Mouse (Mus musculus): ENCODE measurements around the gene Gkn2.

Gkn2 gene

DNA sequence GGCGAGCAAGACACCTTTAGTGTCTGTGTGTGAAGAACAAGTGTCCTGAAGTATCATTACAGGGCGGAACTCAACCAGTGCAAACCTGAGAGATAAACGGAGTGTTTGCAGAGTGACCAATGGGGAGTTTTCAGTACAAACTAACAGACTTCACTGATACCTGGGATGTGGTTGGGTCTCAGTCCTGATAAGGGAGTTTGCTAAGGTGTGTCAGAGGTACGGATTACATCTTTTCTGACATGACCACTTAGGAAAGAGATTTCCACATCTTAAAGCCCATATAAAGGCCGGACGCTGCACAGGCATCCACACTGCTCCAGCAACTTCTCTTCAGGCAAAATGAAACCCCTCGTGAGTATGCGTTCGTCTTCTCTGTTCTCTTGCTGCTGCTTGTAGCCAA is at the start of gene Gkn2:
TSS of gene Gkn2 (plus strand) at position 301 of the 400 bp plus-strand sequence.
- no peak for DNase-seq

GRCm38 (mm10) chr6:87323381-87323780 is 49.8 kb upstream of the Gkn2 start:
- DNase-seq, result peak; percentile 30

DNA sequence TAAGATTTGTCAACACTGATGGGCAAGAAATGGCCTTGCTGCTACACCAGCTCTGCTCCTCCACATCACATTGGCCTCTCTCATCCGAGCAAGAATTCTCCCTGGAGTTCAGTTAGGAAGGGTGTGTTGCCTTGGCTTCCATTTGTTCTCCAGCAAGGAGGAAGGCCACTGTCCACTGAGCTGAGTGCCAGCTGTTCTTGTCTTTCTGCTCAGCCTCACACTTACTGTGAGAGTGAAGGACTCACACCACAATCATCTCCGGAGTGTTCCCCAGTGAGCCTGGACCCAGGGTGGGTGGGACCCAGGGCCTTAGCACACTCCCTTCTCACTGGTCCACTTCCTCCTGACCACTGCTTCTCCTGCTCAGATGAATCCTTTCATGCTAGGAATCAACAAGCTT is 46.2 kb upstream of the Gkn2 start:
- DNase-seq, result no peak

- peak; percentile 51 for DNase-seq
Observed at GRCm38 (mm10) chr6:87328265-87329173, 44.6 kb upstream of the Gkn2 start.

DNA sequence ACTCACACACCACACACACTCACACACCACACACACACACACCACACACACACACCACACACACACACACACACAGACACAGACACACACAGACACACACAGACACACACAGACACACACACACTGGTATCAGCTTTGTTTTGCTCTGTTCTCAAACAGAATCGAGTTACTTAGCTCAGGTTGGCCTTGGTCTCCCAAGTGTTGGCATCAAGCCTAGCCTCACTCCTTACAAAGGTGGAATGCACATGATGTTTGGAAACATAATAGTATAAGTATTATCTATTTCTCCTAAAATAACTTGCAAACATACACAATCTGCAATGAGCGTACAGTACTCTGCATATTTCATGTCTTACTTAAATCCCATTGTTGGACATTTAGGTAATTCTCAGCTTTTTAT is 40.8 kb upstream of the Gkn2 start:
- DNase-seq, result no peak

GRCm38 (mm10) chr6:87334361-87335090 is 38.6 kb upstream of the Gkn2 start:
- peak; percentile 66 for DNase-seq

DNA sequence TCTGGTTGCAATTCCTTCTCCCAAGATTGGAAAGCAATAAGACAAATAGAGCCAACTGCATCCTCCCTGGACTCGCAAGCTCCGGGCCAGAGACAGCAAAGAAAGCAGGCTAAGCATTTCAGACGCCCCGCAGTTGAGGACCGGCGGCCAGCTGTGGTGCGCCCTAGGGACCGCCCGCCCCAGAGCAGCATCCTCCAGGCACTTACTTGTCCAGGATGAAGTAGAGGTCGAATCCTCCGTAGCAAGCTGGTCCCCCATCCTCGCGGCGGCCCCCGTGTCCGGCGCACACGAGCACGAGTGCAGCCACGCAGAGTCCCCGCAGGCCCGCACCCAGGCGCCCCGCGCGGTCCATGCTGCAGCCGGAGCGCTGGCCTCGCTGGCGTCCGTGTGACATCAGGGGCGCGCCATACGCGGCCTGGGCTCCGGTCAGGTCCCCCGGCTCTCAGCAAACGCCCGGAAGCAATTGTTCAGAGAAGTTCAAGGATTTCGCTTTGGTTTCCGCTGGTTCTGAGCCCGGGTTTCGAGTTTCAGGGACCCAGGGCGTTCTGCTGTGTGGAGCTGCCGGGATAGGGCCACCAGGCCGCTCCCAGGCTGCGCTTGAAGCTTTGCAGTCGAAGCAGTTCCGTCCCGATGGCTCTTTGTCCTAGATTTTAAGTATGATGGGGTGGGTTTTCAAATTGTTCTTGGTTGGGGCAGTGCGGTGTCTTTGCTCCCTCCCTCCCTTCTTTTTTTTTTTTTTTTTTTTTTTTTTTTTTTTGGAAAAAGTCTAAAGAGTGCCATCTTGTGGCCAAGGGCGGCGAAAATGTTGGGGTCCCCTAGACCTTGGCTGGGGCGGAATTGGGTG is 37.8 kb upstream of the Gkn2 start, which contains the start of gene Antxr1:
TSS of gene Antxr1 (minus strand) at position 731 of the 844 bp plus-strand sequence.
- DNase-seq, result peak; percentile 42

DNA sequence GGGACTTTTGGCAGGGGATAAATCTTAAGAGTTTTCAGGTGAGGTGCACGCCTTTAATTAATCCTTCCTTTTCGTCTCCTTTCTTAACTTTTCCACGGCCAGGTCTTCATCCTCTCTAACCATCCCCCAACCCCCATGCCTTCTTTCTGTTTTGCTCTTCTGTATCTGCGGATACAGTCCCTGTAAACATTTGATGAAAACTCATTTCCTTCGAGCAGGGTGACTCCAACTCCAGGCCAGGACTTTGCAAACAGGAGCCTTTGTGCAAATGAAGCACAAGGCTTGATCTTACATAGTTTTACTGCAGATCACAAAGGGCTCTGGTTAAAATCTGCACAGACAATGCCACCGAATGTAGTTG is 37.2 kb upstream of the Gkn2 start:
- no peak for DNase-seq

DNA sequence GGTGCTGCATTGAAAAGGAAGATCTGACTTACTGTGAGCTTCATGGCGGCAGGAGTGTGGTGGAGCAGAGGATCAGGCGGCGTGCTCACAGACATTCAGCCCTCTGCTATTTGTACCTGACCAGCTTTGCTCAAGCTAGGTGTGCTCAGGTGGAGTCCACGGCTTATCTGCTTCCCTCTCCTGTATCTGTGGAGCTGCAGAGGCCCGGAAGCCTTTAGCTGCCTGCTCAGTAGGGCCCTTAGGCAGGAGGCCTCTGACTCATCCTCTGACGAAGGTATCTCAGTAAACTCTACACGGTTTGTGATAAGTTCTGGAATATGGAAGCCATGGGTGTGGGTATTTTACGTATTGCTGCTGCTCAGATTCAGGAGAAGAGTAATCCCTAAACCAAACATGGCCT is 22.3 kb upstream of the Gkn2 start, which contains the start of gene Gkn1:
TSS of gene Gkn1 (minus strand) at position 114 of the 400 bp plus-strand sequence.
- DNase-seq, result no peak

- peak; percentile 14 for DNase-seq
Observed at GRCm38 (mm10) chr6:87354441-87354840, 18.7 kb upstream of the Gkn2 start.

DNA sequence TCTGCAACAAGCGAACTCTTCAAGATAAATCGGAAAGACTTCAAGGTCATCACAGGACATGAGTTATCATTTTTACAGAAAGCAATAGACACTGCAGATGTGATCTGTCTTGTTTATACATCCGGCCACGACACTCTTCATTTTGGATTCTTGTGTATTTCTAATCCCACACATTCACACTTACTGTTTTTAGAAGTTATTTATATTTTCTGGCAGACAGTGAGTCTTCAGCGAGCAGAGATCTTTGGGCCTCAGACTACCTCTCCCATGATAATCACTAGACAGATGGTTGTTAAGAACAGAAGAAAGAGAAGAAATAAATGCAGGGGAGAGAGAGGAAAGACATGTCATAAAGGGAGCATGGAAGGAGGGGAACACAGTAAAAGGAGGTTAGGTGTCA is 3.9 kb upstream of the Gkn2 start:
- peak; percentile 12 for DNase-seq

GRCm38 (mm10) chr6:87383926-87384691 is 11.0 kb downstream of the Gkn2 start:
- DNase-seq, result peak; percentile 16

- peak; percentile 31 for DNase-seq
Observed at GRCm38 (mm10) chr6:87384761-87385160, 11.6 kb downstream of the Gkn2 start.

DNA sequence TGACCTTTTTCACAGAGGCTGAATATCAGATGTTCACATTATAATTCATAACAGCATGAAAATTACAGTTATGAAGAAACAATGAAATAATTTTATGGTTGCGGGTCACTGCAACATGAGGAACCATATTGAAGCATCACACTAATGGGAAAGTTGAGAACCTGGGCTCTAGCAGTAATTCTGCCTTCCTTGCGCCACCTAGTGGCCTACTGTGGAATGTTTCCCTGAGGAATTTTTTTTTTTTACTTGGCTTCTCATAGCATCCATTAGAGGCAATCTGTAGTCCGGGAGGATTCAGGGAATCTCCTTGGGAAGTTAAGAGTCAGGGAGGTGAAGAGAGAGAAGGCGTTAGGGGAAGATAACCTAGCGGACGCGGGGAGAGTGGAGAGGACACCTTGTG is 13.0 kb downstream of the Gkn2 start:
- DNase-seq, result peak; percentile 74

- no peak for DNase-seq
Observed at GRCm38 (mm10) chr6:87386681-87387080, 13.5 kb downstream of the Gkn2 start.

DNA sequence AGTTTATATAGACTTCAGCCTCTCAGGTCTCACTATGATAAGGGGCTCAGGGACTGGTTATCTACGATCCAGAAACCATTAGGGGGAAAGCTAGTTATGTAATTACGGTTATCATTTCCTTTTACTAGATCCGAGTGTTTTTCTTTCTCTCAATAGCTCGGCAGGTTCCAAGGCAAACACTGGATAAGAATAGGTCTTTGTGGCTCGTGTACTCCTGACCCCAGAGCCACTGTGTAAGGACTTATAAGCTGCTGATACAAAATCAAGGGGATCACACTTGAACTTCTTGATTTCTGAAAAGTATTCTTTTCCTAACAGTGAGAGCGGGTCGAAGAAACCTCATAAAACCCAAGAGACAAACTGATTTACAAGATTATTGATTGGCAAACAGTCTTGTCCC is 15.7 kb downstream of the Gkn2 start, which contains the start of gene Gkn3:
TSS of gene Gkn3 (minus strand) at position 59 of the 400 bp plus-strand sequence.
- no peak for DNase-seq

DNA sequence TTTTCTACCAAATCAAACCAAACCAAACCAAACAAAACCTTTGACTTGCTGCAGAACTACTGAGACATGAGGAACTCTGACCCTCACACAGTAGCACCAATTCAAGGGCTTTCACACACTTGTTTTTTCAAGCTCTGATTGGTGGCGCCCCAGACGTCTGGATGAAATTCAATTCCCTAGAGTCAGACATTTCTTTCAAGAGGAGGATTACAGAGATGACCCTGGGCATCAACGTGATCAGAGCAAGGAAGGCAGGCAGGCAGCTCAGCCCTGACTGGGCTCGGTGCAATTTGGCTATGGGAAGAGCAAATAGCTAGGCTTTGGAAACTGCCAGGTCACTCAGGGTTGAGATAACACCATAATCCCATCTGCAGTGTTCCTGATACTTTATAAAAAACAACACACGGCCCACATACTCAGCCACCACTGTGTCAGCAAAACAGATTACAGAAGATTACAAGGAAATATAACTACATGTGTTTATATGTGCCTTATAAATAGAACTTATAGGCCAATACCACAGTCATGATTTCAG is 16.4 kb downstream of the Gkn2 start:
- DNase-seq, result no peak

DNA sequence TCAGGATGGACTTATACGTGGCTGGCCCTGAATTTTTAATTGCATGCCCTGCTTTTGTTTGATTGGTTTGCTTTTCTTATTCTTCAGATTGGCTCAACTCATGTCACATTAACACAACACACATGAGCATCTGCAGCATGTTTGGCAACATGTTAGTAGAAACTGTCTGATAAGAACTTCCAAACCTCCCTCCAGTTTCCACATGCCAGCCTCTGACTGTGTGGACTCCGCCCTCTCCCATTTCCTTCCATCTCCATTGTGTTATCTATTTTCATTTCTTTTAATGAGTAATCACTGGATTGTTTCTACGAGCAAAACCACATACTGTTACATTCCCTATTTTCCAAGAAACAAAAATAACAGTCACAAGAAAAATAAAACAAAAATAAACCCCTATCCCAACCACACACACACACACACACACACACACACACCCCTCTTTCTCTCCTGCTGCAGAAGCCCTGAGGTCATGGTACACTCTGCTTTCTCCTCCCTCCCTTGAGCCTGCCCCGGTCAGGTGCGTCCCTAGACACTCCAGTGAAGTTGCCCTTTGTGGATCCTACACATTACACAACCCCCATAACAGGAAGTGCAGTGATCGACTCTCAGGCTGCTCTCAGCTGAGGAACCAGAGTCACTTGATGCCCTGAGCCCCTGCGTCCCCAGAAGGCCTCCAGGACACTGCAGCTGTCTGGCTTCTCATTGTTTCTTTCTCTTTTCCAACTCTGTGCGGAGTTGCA is 20.5 kb downstream of the Gkn2 start:
- DNase-seq, result no peak

- no peak for DNase-seq
Observed at GRCm38 (mm10) chr6:87394783-87395182, 21.6 kb downstream of the Gkn2 start.

DNA sequence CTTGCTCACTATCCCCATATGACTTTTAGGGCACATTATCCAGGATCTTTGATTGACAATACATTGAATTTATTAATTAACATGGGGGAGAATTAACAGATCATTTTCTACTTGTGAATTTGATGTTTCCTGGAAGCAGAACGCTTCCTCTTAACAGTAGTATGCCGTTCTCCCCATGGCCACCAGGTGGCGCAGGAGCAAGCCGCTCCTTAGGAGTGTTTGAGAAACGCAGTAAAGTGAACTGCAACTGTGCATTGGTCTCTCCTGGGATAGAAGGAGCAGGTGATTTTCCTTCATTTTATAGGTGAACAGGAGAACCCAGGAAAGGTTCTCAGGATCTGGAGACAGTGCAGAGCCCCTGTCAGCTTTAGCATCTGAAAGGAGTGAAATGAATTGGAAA is 26.0 kb downstream of the Gkn2 start:
- peak; percentile 60 for DNase-seq

Data from right cerebral cortex, adult 18-20 months (tissue).